ENCODE assay signal across 8 mouse cellular contexts in the genomic region with DNA sequence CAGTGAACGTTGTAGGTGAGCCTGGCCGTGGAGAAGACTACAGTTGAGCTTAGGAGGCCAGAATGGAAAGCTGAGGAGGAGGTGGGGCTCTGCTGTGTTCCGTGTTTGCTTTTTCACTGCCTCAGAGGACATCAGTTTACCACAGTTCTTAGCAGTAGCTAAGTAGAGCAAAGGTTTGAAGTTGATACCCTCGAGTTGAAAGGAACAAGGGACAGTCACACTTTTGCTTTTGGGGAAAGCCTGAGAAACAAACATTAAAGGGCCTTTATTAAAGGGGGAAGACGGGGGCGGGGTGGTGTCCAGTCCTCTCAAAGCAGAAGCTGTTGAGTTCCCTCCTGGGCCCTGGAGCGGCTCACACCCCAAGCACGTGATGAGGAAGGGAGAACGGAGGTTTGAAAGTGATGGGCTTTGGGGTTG. TPM values are rescaled to one million over a fixed set of nuclear protein-coding genes. Genes with fewer than 3 reads are reported as not detected.
DNase-seq lines count a peak whose midpoint lies in the region; ATAC-seq lines count a peak whose summit lies in the region.

No protein-coding gene starts in this region.

- peaks cover 23% of the 10 kb centered on the region for H3K4me1 ChIP-seq in limb, embryonic 10.5 days

- peak; percentile 35 for DNase-seq in CD4-positive, CD25-positive, alpha-beta regulatory T cell, adult 2 months (ENCODE audit: low read depth, low spot score)
- peak; percentile 34 to 44 for DNase-seq in spleen, adult 18-20 months
- DNase-seq in spleen, adult 12 weeks (ENCODE audit: low spot score) = no peak
- no peak for DNase-seq in limb, embryonic 10.5 days (ENCODE audit: low spot score)
- peak; percentile 60 for DNase-seq in thymus, postnatal 0 days (ENCODE audit: low spot score)
- no peak for DNase-seq in gastrocnemius, adult 8-10 months (ENCODE audit: low spot score in 2 of 2)

- no peak overlapping the region for H3K27ac ChIP-seq in limb, embryonic 10.5 days

- no peaks in the 10 kb centered on the region for H3K9me3 ChIP-seq in limb, embryonic 10.5 days (replicated peaks)

- H3K27me3 ChIP-seq in limb, embryonic 10.5 days (ENCODE audit: low read depth, poor library complexity, severe bottlenecking) = peaks cover 46% of the 10 kb centered on the region

- no peak for ATAC-seq in CD4-positive, CD25-positive, alpha-beta regulatory T cell, adult 4 months
- ATAC-seq in megakaryocyte-erythroid progenitor cell, adult 5-6 weeks (replicated peaks; ENCODE audit: low FRiP score, low TSS enrichment, poor library complexity, severe bottlenecking) = 0 out of 2 replicates have a peak, but pooled peaks have one; percentile 40

- peak overlapping the region; percentile 72 for H3K4me3 ChIP-seq in limb, embryonic 10.5 days

- H3K36me3 ChIP-seq in limb, embryonic 10.5 days = no peaks in the 10 kb centered on the region

- 2% methylated on average over 9 of the region's 9 CpGs for WGBS in limb, embryonic 10.5 days

RNA-seq across cellular contexts. Expression of a gene that starts 1.1 kb away (rescaled TPM):
- polyA plus RNA-seq in CD4-positive, CD25-positive, alpha-beta regulatory T cell, adult 4 months (2017; shearing (Covaris generic)) = 1 to 10 TPM; 6.7 to 7.9 TPM
- 5.4 and 5.9 TPM in 2 replicates for polyA plus RNA-seq in limb, embryonic 10.5 days (2016; fragmentation: Nextera tagmentation; extraction: Ambion mirVana)
- total RNA-seq in megakaryocyte-erythroid progenitor cell, adult 5-6 weeks (2014; fragmentation: Nextera tagmentation) = 94.3 and 100 TPM in 2 replicates
- total RNA-seq in megakaryocyte-erythroid progenitor cell, adult 5-6 weeks (2017) = 25.3 and 43.6 TPM in 2 replicates
- polyA plus RNA-seq in thymus, postnatal 0 days (2015; fragmentation: Nextera tagmentation; extraction: Ambion mirVana) = 8.5 and 9.6 TPM in 2 replicates
- 10 to 100 TPM; 21.4 to 34.5 (median 25.8) TPM for total RNA-seq in gastrocnemius, adult 8-10 months (2022)

Comparison
In these comparisons a context has a peak if more than half of its experiments do, and no peak if none do; other contexts are left out.
1. DNase-seq: peak in CD4-positive, CD25-positive, alpha-beta regulatory T cell, adult 2 months (single experiment), spleen, adult 18-20 months (2 of 2) and thymus, postnatal 0 days (single experiment); none in spleen, adult 12 weeks (single experiment), limb, embryonic 10.5 days (single experiment) and gastrocnemius, adult 8-10 months (0 of 2).